Mouse (Mus musculus) heart, postnatal 25 days (tissue): Measurements from ENCODE around the gene Htr7. TPM values are rescaled to one million over a fixed set of nuclear protein-coding genes. Genes with fewer than 3 reads are reported as not detected.

Experiments
- DNase-seq: peaks from one replicate; pipeline ENCODE4 v3.0.0; 2022; ENCODE audit warnings: low spot score
- intact Hi-C: fragments of 180-260 bp; cut with DNase I; formaldehyde crosslinking; loops from one replicate; pipeline ENCODE4 v1.15.1; 2025
- total RNA-seq, 2 experiments: library from RNA; stranded (reverse); gene quantifications; 2 replicates each; pipeline ENCODE4 v1.2.3; 2021

The Htr7 gene
- under 1 TPM; 0.47 to 0.59 TPM for total RNA-seq

DNA sequence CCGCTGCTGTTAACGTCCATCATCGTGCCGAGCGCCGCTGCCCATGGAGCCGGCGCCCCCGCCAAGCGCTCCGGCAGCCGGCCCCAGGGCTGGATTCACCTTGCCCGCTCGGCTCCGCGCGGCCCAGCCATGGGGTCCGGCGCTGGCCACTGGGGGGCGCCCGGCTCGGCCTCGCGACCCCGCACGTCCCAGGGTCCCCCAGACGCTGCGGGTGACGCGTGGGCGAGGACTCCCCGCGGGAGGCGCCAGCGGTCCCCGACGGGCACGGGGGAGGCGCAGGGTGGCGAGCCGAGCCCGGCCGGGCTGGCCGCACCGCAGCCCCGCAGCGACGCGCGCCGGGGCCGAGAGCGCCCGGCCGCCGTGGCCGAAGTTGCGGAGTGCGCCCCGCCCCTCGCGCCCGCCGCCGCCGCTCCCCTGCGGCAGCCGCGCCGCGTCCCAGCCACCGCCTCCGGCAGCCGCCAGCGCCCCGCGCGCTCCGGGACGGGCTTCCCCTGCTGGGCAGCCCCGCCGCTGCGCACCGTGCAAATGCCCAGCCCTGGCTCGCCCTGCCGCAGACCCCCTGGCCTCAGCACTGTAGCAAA, at the start of gene Htr7:
Gene Htr7, minus strand, starts transcription at position 277 of the 581 bp plus-strand sequence.
- DNase-seq = peak; percentile 1
- intact Hi-C loops = no loop called here

- intact Hi-C loops = no loop called here
- DNase-seq = no peak
These were observed 46.6 kb upstream of the Htr7 start for GRCm38 (mm10) chr19:36103909-36104308.

GRCm38 (mm10) chr19:36098916-36099315, 41.6 kb upstream of the Htr7 start:
- intact Hi-C loops = no loop called here
- DNase-seq = no peak

DNA sequence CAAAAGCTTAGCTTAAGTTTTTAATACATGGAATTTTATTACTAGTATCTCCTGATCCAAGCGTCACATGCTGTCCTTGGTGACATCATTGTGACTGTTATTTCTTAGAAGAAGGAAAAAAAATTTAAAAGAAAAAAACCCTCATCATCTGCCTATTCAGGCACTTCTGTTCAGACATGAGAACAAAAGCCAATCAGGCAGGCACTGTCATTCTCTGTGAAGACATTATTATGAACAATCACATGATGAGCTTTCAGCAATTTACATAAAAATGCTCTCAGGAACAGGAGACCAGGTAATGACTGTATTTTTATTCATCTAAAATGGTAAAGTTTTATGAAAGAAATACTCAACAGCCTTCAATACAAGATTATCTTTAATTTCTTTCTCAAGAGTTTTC, 41.0 kb upstream of the Htr7 start:
- intact Hi-C loops = no loop called here
- DNase-seq = no peak

DNA sequence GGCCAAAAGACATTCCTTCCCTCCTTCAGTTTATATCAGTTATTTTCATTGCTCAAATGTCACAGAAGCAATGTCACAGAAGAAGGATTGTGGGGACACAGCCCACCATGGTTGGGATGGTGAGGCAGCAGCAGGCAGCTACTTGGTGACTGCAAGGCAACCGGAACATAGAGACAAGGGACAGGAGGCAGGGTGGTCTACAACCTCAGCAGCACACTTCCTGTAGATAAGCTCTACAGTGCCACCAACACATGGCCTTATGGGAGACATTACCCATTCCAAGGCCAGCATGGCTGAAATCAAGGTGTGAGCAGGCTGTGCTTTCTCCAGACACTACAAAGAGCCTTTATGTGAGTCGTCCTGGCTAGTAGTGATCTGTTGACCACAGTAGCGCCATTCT, 39.9 kb upstream of the Htr7 start:
- intact Hi-C loops = no loop called here
- DNase-seq = no peak

DNA sequence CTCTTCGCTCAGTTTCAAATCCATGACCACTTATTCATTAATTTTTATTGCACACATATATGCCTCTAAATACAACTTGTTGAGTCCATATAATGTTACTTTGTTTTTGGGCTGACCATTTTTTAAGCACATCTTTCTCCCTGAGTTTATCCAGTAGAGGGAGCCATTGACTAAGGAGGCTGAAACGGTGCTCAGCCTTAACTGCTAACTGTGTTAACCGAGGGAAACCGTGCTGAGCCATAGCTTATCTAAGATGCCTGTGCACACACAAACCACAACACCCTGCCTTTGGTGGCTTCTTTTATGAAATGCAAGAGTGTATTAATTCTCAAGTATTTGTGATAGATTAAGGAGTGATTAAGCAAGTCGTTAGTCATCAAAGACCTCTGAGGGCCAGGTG, 33.5 kb upstream of the Htr7 start:
- DNase-seq = no peak
- intact Hi-C loops = loop anchor here (5.0 kb wide), 1 partner anchor 347 kb away; no protein-coding TSS in a partner anchor

GRCm38 (mm10) chr19:36083262-36084225, 26.2 kb upstream of the Htr7 start, which contains the start of gene Rpp30:
TSS of gene Rpp30 (plus strand) at chr19:36083716.
- peak; percentile 71 for DNase-seq
- intact Hi-C loops = loop anchor here (2.0 kb wide), 1 partner anchor 1091 kb away; no protein-coding TSS in a partner anchor

DNA sequence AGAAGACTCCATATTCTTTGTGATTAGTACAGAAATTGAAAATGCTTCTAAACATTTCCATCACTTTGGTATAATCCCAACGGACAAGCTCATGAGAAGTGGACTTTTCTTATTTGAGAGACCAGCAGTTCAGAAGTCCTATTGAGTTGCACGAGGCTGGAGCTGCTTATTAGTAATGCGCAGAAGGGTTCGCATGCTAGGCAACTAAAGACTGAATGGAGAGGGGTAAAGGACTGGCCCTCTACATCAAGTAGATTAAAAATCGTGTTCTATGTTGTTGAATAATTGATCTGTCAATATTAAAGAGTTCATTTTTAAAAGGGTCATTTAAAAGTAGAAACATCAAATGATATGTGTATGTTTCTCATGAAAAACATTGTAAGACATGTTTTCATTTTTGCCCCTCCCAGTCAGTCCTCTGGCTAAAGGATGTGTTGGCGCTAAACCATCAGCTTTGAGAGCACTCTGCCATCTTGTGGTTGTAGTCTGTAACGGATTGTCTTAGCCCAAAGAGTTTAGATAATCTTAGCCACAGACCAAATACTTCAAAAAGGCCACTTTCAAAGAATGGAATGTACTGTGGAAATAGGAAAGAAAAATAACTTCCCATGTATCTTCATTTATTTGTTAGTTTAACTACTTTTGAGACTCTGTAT, 25.4 kb upstream of the Htr7 start:
- intact Hi-C loops = loop anchor here (1.0 to 2.0 kb wide), 2 partner anchors 956 to 1090 kb away; no protein-coding TSS in a partner anchor
- DNase-seq = no peak

DNA sequence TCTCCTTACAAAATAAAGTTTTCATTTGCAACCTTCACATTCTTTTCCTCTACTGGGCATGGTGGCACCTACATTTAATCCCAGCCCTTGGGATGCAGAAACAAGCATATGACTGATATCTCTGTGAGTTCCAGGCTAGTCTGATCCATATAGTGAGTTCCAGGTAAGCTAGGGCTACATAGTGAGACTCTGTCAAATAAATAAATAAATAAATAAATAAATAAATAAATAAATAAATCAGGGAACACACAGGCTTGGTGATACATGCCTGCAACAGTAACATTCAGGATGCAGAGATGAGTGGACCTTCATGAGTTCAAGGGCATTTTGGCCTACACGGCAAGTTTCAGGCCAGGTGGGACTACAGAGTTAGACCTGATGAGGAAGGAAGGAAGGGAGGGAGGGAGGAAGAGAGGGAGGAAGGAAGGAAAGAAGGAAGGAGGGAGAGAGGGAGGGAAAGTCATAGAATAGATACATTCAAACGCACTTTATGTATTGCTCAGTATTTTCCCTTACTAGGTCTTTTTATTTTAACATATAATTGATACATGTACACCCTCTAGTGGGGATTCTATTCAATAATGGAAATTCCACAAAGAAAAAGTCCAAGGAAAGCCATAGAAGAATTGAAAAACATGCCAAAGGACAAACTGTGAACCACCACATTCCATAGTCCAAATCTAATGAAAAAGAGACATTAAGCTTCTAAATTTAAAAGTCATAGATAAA, 5.7 kb upstream of the Htr7 start:
- intact Hi-C loops = loop anchor here (5.0 kb wide), 1 partner anchor 1071 kb away; no protein-coding TSS in a partner anchor

GRCm38 (mm10) chr19:36056502-36057221, 645 bp downstream of the Htr7 start:
- intact Hi-C loops = no loop called here
- DNase-seq = no peak

More for the DNA sequence above, 5.7 kb upstream of the Htr7 start:
- DNase-seq = no peak

GRCm38 (mm10) chr19:36046046-36046445, 11.3 kb downstream of the Htr7 start:
- DNase-seq = no peak
- intact Hi-C loops = no loop called here

- DNase-seq = no peak
- intact Hi-C loops = no loop called here
These were observed 42.5 kb downstream of the Htr7 start for GRCm38 (mm10) chr19:36014836-36015235.

- intact Hi-C loops = no loop called here
- DNase-seq = no peak
These were observed 51.0 kb downstream of the Htr7 start for GRCm38 (mm10) chr19:36006277-36006676.

GRCm38 (mm10) chr19:36004961-36005360, 52.3 kb downstream of the Htr7 start:
- DNase-seq = no peak
- intact Hi-C loops = no loop called here

- no peak for DNase-seq
- intact Hi-C loops = no loop called here
These were observed 54.5 kb downstream of the Htr7 start for GRCm38 (mm10) chr19:36002476-36003445.

DNA sequence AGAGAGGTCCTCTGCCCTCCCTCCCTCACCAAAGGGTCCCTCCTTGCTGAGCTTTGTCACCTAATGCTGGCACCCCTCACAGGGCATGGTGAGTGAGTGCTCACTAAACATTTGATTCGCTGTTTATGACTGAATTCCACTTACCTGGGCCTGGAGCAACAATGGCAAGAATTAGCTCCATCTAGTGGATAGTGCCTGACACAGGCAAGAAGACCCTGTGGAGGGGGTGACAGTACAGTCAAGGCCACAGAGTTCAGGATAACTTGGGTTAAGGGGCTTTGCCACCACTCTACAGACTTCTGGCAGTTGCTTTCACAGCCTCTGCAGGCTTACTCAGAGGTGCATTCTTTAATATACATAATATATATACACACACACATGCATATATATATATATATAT, 55.8 kb downstream of the Htr7 start:
- no peak for DNase-seq
- intact Hi-C loops = no loop called here

- DNase-seq = no peak
- intact Hi-C loops = no loop called here
These were observed 56.4 kb downstream of the Htr7 start for GRCm38 (mm10) chr19:36000955-36001354.

DNA sequence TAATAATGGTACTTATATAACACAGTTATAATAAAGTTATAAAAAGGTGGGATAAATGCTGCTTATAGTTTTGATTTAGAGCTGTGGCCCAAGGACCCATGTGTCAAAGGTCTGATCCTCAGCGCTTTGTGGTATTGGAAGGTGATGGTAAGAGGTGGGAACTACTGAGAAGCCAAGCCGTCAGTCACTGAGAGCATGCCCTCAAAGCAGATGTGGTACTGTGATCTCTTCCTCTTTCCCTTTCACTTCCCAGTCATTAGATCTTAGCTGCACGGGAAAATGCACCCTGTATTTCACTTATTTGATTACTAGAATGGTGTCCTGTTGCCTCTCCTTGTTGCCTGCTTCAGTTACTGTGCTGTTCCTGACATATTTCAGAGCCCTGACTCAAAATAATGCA, 59.9 kb downstream of the Htr7 start:
- intact Hi-C loops = no loop called here

More for the DNA sequence above, 59.9 kb downstream of the Htr7 start:
- DNase-seq = no peak
